Mouse (Mus musculus) gastrocnemius, postnatal 25 days (tissue): ENCODE measurements around the gene Lamp1. TPM values are rescaled to one million over a fixed set of nuclear protein-coding genes. Genes with fewer than 3 reads are reported as not detected.
A peak's percentile ranks its signal among the peaks of the same experiment; 100 is the strongest.
"Not testable (repeated sequence)": the region's sequence is repeated elsewhere in the genome, so short reads cannot be mapped to it uniquely, and the experiment has no call there.

Experiments
- DNase-seq: peaks from one replicate; pipeline ENCODE4 v3.0.0; 2022
- long read RNA-seq, 2 experiments: library from polyadenylated mRNA; stranded (forward); transcript quantifications; one replicate each; pipeline ENCODE4 v2.0.0; 2021
- total RNA-seq, 2 experiments: library from RNA; stranded (reverse); gene quantifications; 1 replicate in 1 of 2; 2 replicates in 1 of 2; pipeline ENCODE4 v1.2.3; 2021

Lamp1 gene
- total RNA-seq: 100 to 1,000 TPM; 294 to 322 TPM
- long read RNA-seq, experiment 1, transcript Lamp1-201 (9 exons, 2,229 nt): major isoform, 344 of 479 reads
- long read RNA-seq, experiment 1, partial matches to known transcripts: 12 of 479 reads
- long read RNA-seq, experiment 1, other reads (novel, unspliced or antisense): 123 of 479 reads
- long read RNA-seq, experiment 2, transcript Lamp1-201 (9 exons, 2,229 nt): major isoform, 505 of 598 reads
- long read RNA-seq, experiment 2, partial matches to known transcripts: 25 of 598 reads
- long read RNA-seq, experiment 2, other reads (novel, unspliced or antisense): 68 of 598 reads

GRCm38 (mm10) chr8:13158718-13159376 lies at the start of gene Lamp1:
Lamp1 (plus strand) TSS chr8:13159161.
- DNase-seq: peak; percentile 99

DNA sequence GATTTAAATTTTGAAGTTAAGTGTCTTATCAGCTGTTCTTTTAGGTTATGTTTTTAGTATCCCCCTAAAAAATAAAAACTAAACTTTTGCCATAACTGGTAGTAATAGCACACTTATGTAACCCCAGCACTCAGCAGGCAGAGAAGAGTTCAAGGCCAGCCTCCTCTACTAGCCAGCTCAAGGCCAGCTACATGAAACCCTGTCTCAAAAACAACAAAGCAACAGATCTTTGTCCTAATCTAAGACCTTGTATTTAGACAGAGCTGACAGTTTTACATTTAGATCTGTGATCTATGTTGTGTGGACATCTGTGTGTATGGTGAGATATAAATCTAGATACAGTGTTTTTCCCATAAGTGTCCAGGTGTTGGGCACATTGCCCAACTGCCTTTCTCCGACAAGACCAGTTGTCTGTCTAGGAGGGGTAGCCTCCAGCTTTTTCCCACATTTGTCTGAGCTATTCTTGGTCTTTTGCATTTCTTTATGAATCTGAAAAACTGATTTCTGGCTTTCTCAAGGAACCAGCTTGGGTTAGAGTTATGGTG lies 49.5 kb upstream of the Lamp1 start:
- no peak for DNase-seq

GRCm38 (mm10) chr8:13111917-13112316 lies 47.0 kb upstream of the Lamp1 start:
- no peak for DNase-seq

DNA sequence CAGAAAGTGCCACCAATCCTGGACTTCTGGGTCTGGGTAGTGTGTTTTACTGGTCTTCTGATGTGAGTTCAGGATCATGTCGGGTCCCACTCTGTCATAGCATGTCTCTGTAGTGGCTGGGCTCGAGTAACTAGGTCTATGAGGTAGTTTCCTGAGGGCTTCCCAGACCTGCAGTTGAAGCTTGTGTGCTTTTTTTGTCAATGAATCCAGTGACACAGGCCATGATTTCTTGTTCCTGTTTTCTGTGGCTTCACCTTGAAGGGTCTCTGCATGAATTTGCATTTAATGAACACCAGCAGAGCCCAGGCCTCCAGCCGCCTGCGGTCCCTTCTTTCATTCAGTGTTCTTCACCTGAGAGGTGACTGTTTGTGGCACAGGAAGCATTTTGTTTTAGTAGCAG lies 45.7 kb upstream of the Lamp1 start:
- no peak for DNase-seq

DNA sequence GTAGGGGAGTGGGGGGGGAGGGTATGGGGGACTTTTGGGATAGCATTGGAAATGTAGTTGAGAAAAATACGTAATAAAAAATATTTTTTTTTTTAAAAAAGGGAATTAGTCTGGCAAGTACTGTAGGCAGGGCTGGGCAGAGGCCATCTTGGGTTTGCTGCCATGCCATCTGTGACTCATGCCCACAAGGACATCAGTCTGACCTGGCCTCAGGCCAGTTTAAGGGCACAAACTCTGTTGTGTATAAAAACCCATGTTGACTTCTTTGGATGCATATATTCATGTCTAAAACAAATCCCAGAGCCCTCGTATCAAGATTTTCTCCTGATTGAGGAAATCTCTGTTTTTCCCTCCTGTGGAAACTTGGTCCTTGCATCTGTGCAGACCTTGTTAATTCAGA lies 41.9 kb upstream of the Lamp1 start:
- DNase-seq: no peak

GRCm38 (mm10) chr8:13118516-13118915 lies 40.4 kb upstream of the Lamp1 start:
- no peak for DNase-seq

- no peak for DNase-seq
These were observed 37.9 kb upstream of the Lamp1 start for GRCm38 (mm10) chr8:13120882-13121665.

- no peak for DNase-seq
These were observed 36.0 kb upstream of the Lamp1 start for GRCm38 (mm10) chr8:13122887-13123421.

- no peak for DNase-seq
These were observed 34.1 kb upstream of the Lamp1 start for GRCm38 (mm10) chr8:13124897-13125296.

DNA sequence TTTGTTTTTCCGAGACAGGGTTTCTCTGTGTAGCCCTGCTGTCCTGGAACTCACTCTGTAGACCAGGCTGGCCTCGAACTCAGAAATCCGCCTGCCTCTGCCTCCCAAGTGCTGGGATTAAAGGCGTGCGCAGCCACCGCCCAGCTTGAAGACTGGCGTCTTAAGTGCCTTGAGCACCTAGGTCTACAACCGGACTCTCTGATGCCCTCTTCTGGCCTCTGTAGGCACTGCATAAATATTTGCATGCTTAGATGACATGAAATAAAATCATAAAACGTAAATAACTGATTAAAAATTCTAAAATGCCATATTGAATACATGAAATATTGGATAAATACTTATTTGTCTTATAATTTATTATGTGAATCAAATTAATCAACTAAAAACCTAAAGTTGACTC lies 26.7 kb upstream of the Lamp1 start:
- not testable (repeated sequence) for DNase-seq

DNA sequence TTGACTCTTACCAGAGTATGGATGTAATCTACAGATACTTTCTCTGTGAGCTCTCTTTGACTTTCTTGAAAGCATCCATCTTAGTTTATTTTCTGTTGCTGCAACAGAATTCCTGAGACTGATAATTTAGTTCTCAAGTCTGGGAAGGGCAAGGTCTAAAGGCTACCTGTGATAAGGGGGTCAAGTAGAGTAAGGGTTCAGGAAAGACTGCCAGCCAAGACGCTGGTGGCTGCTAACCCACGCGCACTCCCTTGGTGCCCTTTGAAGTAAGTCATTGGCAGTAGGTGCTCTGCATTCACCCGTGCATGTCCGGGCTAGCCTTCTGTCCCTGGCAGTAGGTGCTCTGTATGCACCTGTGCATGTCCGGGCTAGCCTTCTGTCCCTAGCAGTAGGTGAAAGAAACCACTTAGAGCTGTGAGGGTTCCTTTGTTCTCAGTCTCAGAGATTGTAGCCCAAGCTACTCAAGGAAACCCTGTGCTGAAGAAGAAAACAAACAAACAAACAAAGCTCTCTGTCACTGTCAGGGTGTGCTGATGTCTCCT lies 19.2 kb upstream of the Lamp1 start:
- DNase-seq: no peak

GRCm38 (mm10) chr8:13141681-13142080 lies 17.3 kb upstream of the Lamp1 start:
- no peak for DNase-seq

DNA sequence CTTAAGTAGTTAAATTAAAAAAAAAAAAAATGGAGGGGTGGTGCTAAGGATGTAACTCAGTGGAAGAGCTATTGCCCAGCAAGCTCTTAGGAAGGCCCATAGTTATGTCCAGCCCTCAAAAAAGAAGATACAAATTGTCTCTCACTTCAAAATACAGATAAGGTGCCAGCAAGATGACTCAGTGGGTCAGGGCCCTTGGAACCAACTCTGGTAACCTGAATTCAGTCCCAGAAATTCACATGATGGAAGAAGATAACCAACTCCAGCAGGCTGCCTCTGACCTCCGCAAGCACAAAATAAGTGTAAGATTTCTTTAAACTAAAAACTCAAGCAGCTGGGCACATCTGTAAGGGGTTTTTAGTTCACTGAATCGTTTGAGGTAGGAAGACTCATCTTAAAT lies 10.5 kb upstream of the Lamp1 start:
- DNase-seq: peak; percentile 28

DNA sequence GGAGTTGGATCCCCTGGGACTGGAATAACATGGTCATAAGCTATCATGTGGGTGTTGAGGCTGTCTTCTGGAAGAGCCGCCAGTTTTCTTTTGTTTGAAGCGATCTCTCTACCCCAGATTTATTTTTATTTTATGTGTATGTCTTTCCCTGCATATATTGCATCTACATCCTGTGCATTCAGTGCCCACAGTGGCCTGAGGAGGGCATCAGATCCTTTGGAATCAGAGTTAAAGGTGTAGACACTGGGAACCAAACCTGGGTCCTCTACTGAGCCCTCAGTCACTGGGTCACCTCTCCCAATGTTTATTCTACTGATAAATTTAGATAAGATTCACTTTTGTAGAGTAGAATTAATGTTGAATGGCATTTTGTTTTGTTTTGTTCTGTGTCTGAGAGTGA lies 9.7 kb upstream of the Lamp1 start:
- DNase-seq: no peak

- DNase-seq: no peak
These were observed 9.1 kb upstream of the Lamp1 start for GRCm38 (mm10) chr8:13149866-13150265.

DNA sequence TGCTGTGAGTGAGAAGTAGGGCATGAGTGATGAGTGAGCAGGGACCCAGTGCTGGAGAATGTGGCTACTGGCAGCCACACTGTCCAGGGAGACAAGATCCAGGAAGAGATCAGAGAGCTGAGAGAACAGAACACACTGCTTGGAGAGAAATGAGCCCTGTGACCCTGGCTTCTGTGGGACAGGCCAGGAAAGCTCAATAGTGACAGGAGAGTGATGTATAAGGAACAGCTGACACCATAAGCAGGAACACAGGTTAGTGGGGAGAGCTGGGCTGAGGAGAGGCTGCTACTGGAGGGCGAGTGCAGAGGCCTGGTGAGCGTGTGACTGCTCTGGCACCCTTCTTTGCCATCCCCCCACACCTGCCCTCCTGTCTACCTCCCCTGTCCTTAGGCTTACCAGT lies 8.0 kb upstream of the Lamp1 start:
- DNase-seq: peak; percentile 59

- DNase-seq: no peak
These were observed 4.9 kb upstream of the Lamp1 start for GRCm38 (mm10) chr8:13154099-13154498.

GRCm38 (mm10) chr8:13155358-13155757 lies 3.6 kb upstream of the Lamp1 start:
- DNase-seq: no peak

DNA sequence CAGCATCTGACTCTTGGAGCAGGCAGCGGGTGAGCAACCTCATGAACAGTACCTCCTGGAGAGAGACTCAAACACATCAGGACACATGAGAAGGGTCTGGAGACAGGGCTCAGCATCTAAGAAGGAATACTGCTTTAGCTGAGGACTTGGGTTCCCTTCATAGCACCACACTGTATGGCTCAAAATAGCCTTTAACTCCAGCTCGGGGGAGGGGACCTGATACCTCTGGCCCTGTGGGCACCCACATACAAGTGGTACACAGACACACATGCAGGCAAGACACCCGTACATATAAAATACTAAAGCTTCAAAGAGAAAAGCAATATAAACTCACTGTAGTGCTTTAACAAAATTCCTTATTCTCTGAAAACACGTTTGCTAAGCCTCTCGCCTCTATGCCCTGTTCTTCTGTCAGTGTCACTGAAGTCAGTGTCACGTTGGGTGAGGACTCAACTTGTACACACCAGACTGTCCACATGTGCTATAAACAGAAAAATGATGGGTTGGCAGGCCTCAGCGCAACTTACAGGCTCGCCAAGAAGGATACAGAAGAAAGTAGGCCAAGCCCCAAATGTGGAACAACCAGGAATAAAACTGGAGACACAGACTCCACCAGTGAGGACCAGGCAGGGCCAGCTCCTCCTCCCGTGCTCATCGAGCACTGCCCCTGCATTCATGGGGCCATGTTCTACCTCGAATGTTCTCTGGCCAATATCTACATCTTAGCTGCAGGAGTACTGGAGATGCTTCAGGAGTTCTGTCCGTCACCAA lies 2.4 kb upstream of the Lamp1 start:
- peak; percentile 56 for DNase-seq

DNA sequence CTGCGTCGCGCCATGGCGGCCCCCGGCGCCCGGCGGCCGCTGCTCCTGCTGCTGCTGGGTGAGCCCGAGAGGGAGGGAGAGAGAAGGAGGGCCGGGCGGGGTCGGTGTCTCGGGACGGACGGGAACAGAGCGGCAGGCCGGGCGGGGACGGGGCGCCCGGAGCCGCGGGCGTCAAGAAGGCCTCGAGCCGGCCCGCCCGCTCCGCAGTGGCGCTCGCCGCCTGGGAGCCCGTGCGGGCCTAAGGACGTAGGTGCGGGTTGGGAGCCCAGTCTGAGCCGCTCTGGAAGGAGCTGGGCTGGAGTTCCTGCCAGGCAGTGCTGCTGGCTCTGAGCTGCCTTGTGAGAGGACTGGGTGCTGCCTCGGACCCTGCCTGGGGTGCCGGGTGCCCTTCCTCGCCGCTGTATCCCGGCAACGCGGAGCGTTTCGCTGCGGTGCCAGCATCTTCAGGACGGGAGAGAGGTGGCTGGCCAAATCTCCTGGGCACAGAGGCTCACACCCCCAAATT lies 468 bp downstream of the Lamp1 start:
- no peak for DNase-seq

DNA sequence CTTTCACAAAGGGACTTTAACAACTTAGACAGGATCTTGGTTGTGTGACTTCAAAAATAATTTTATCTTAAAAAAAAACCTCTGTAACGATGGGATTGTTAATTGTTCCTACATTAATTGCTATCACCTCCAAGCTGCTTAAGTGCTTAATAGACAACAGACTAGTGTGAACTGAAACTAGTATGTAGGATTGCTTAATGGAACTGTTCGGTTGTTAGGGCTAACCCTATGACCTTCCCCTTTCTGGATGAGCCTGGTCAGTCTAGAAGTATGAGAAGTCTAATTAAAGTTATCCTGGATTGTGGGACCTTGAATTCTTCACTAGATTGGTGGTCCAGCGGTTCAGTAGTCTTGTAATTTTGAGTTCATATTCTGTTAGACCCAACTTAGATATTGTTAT lies 1.7 kb downstream of the Lamp1 start:
- DNase-seq: no peak
